Mouse (Mus musculus) cerebellum, adult 18-20 months (tissue): ENCODE measurements at regions not wholly inside any gene's neighbourhood (a gene's known extent, or its start where the extent isn't known, plus 50 kb on each side); places are given as distances from the start of the nearest gene placed in this dataset.
A peak's percentile ranks its signal among the peaks of the same experiment; 100 is the strongest.

Experiments
- DNase-seq, 2 experiments: peaks; one replicate each; pipeline ENCODE4 v3.0.0; 2021

GRCm38 (mm10) chr1:30362072-30362769 is 511.5 kb downstream of the Phf3 start:
- DNase-seq, result no peak

GRCm38 (mm10) chr1:30320657-30321262 is 553.0 kb downstream of the Phf3 start:
- no peak for DNase-seq

GRCm38 (mm10) chr1:30318195-30318594 is 555.5 kb downstream of the Phf3 start:
- DNase-seq, result no peak

- no peak for DNase-seq
These were observed 584.6 kb downstream of the Phf3 start for GRCm38 (mm10) chr1:30289073-30289472.

- no peak for DNase-seq
These were observed 611.3 kb downstream of the Phf3 start for GRCm38 (mm10) chr1:30262418-30262817.

GRCm38 (mm10) chr1:30259547-30259946 is 614.2 kb downstream of the Phf3 start:
- no peak for DNase-seq

- DNase-seq, result no peak
These were observed 656.9 kb downstream of the Phf3 start for GRCm38 (mm10) chr1:30216764-30217348.

GRCm38 (mm10) chr1:30204608-30205262 is 669.0 kb downstream of the Phf3 start:
- DNase-seq, result no peak

- no peak for DNase-seq
These were observed 697.5 kb downstream of the Phf3 start for GRCm38 (mm10) chr1:30176225-30176624.

- peak; percentile 4 to 5 for DNase-seq
These were observed 728.7 kb downstream of the Phf3 start for GRCm38 (mm10) chr1:30144997-30145396.

GRCm38 (mm10) chr1:30114186-30114585 is 759.5 kb downstream of the Phf3 start:
- no peak for DNase-seq
